Mouse (Mus musculus) kidney, adult 2 months (tissue): Measurements from ENCODE around the gene Zfp212.

Source experiments
- CTCF ChIP-seq: fragments of 200-500 bp; conservative IDR thresholded peaks from 2 replicates; pipeline ENCODE4 v1.5.1; 2011; ENCODE audit warnings: low read depth, mild to moderate bottlenecking, control low read depth, low read length, moderate library complexity, mixed read lengths; ENCODE audit not compliant: insufficient read depth, insufficient read length
- POLR2A ChIP-seq: fragments of 200-500 bp; IDR thresholded peaks from one replicate; pipeline ENCODE4 v1.6.1; 2011; ENCODE audit warnings: low read depth, low read length, control low read depth

DNA sequence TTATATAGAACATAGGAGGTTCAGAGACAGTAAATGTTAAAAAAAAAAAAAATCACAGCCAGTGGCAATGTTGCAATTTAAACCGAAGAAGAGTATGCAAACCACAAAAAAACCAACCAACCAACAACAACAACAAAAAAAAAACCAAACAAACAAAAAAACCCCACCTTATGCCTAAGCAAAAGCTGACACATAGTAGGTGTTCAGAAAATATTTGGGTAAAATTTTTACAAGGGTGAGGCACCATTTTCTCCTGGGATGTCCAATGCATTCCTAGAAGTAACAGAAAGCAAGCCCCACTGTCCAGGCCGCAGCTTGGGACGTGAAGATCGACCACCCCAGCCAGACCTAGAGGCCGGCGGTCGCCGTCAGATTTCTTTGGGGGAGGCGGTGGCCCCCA lies 43.2 kb upstream of the Zfp212 start, which contains the start of gene Zfp282:
- no peak for TF ChIP-seq POLR2A
- no peak for TF ChIP-seq CTCF
